Mouse (Mus musculus) CH12.LX (cell line): ENCODE results near the gene Wdfy4. TPM values are rescaled to one million over a fixed set of nuclear protein-coding genes. Genes with fewer than 3 reads are reported as not detected.

Experiments used
- DNase-seq: peaks from one replicate; pipeline ENCODE4 v3.0.0-alpha.2; 2013; ENCODE audit errors: extremely low read depth
- H3K27ac ChIP-seq: 2 replicates; pipeline ENCODE4 v1.5.1; 2012; ENCODE audit warnings: low read depth, mild to moderate bottlenecking, control low read depth, moderate library complexity; ENCODE audit not compliant: insufficient read depth
- H3K27me3 ChIP-seq: replicated peaks from 2 replicates; pipeline ENCODE3; 2012; ENCODE audit warnings: inconsistent platforms
- H3K36me3 ChIP-seq, 2 experiments: replicated peaks in 1 of 2; 2 replicates each; pipeline versions ENCODE3 to v1.6.1; 2012; ENCODE audit warnings: inconsistent platforms in 1 of 2, low read length in 1 of 2, mild to moderate bottlenecking in 1 of 2, mixed read lengths in 1 of 2, moderate library complexity in 1 of 2; ENCODE audit not compliant: control insufficient read depth in 1 of 2, insufficient read depth in 1 of 2
- H3K4me1 ChIP-seq, 2 experiments: 2 replicates each; pipeline ENCODE4 v1.6.1; 2012; ENCODE audit warnings: inconsistent platforms in 1 of 2, moderate library complexity in 1 of 2; ENCODE audit not compliant: insufficient read depth in 2 of 2, control insufficient read depth in 1 of 2
- H3K4me2 ChIP-seq: 2 replicates; pipeline ENCODE4 v1.6.1; 2012; ENCODE audit warnings: low read depth, mild to moderate bottlenecking, control low read depth; ENCODE audit not compliant: poor library complexity, insufficient read depth, severe bottlenecking
- H3K4me3 ChIP-seq, 3 experiments: fragments of 150-350 bp in 1 of 3; sonication (generic) in 1 of 3; replicated peaks in 1 of 3; 2 replicates each; pipeline versions ENCODE3 to v1.5.1; 2011 to 2012; ENCODE audit warnings: low read depth in 2 of 3, low read length in 2 of 3, mild to moderate bottlenecking in 2 of 3, moderate library complexity in 2 of 3, control low read depth in 1 of 3, improper control_type of control experiment in 1 of 3, inconsistent platforms in 1 of 3, mixed read lengths in 1 of 3; ENCODE audit not compliant: poor library complexity in 1 of 3
- H3K79me2 ChIP-seq: replicated peaks from 2 replicates; pipeline ENCODE4 v1.6.1; 2012; ENCODE audit warnings: mild to moderate bottlenecking, moderate library complexity; ENCODE audit not compliant: control insufficient read depth, poor library complexity, insufficient read depth, severe bottlenecking; ENCODE audit errors: extremely low read depth
- H3K9ac ChIP-seq: 2 replicates; pipeline ENCODE4 v1.6.1; 2012; ENCODE audit warnings: low read depth, mild to moderate bottlenecking, control low read depth, moderate library complexity; ENCODE audit not compliant: insufficient read depth
- H3K9me3 ChIP-seq: replicated peaks from 2 replicates; pipeline ENCODE3; 2012; ENCODE audit warnings: low read length, inconsistent platforms, mixed read lengths
- BHLHE40 ChIP-seq: IDR thresholded peaks from 2 replicates; pipeline ENCODE4 v1.6.1; 2011; ENCODE audit warnings: mild to moderate bottlenecking, low read depth, low read length, improper control_type of control experiment
- CHD2 ChIP-seq: IDR thresholded peaks from 2 replicates; pipeline ENCODE4 v1.6.1; 2011; ENCODE audit warnings: low read length, improper control_type of control experiment
- CTCF ChIP-seq, 2 experiments: IDR thresholded peaks in 1 of 2; conservative IDR thresholded peaks in 1 of 2; 2 replicates each; pipeline ENCODE4 v1.5.1; 2011 to 2012; ENCODE audit warnings: low read depth in 2 of 2, low read length in 2 of 2, improper control_type of control experiment in 1 of 2, inconsistent platforms in 1 of 2, mild to moderate bottlenecking in 1 of 2, moderate library complexity in 1 of 2
- E2F4 ChIP-seq: IDR thresholded peaks from 2 replicates; pipeline ENCODE4 v1.6.1; 2011; ENCODE audit warnings: low read depth, low read length, improper control_type of control experiment; ENCODE audit not compliant: insufficient replicate concordance
- ELF1 ChIP-seq: IDR thresholded peaks from 2 replicates; pipeline ENCODE4 v1.6.1; 2014; ENCODE audit warnings: low read depth, mild to moderate bottlenecking, inconsistent platforms, low read length, improper control_type of control experiment
- EP300 ChIP-seq: IDR thresholded peaks from 2 replicates; pipeline ENCODE4 v1.6.1; 2011; ENCODE audit warnings: low read length, improper control_type of control experiment
- GABPA ChIP-seq: IDR thresholded peaks from 2 replicates; pipeline ENCODE4 v1.6.1; 2012; ENCODE audit warnings: low read depth, low read length, improper control_type of control experiment, inconsistent platforms; ENCODE audit not compliant: insufficient replicate concordance
- HCFC1 ChIP-seq: IDR thresholded peaks from 2 replicates; pipeline ENCODE4 v1.6.1; 2012; ENCODE audit warnings: low read depth, mild to moderate bottlenecking, inconsistent platforms, low read length, improper control_type of control experiment
- IRF4 ChIP-seq: IDR thresholded peaks from 2 replicates; pipeline ENCODE4 v1.6.1; 2014; ENCODE audit warnings: low read depth, mild to moderate bottlenecking, inconsistent platforms, low read length, improper control_type of control experiment
- KAT2A ChIP-seq: IDR thresholded peaks from 2 replicates; pipeline ENCODE4 v1.6.1; 2012; ENCODE audit warnings: low read length, improper control_type of control experiment, inconsistent platforms; ENCODE audit not compliant: insufficient replicate concordance
- MAFK ChIP-seq: IDR thresholded peaks from 2 replicates; pipeline ENCODE4 v1.6.1; 2011; ENCODE audit warnings: low read length, improper control_type of control experiment; ENCODE audit not compliant: insufficient replicate concordance
- MAX ChIP-seq: IDR thresholded peaks from 2 replicates; pipeline ENCODE4 v1.6.1; 2011; ENCODE audit warnings: low read length, improper control_type of control experiment
- MAZ ChIP-seq: IDR thresholded peaks from 2 replicates; pipeline ENCODE4 v1.6.1; 2012; ENCODE audit warnings: low read depth, mild to moderate bottlenecking, inconsistent platforms, low read length, improper control_type of control experiment, moderate library complexity
- MXI1 ChIP-seq: IDR thresholded peaks from 2 replicates; pipeline ENCODE4 v1.6.1; 2011; ENCODE audit warnings: mild to moderate bottlenecking, low read depth, low read length, improper control_type of control experiment
- NRF1 ChIP-seq: IDR thresholded peaks from 2 replicates; pipeline ENCODE4 v1.6.1; 2014; ENCODE audit warnings: low read depth, mild to moderate bottlenecking, inconsistent platforms, low read length, improper control_type of control experiment, moderate library complexity
- POLR2A ChIP-seq: IDR thresholded peaks from 2 replicates; pipeline ENCODE4 v1.6.1; 2011; ENCODE audit warnings: low read depth, mild to moderate bottlenecking, improper control_type of control experiment, low read length
- RAD21 ChIP-seq: IDR thresholded peaks from 2 replicates; pipeline ENCODE4 v1.6.1; 2011; ENCODE audit warnings: low read depth, mild to moderate bottlenecking, low read length, improper control_type of control experiment, moderate library complexity
- RCOR1 ChIP-seq: conservative IDR thresholded peaks from 2 replicates; pipeline ENCODE4 v1.6.1; 2012; ENCODE audit warnings: low read depth, mild to moderate bottlenecking, inconsistent platforms, low read length, improper control_type of control experiment
- SIN3A ChIP-seq: IDR thresholded peaks from 2 replicates; pipeline ENCODE4 v1.6.1; 2012; ENCODE audit warnings: low read length, improper control_type of control experiment, inconsistent platforms
- SMC3 ChIP-seq: IDR thresholded peaks from 2 replicates; pipeline ENCODE4 v1.6.1; 2011; ENCODE audit warnings: low read depth, low read length, improper control_type of control experiment
- TBP ChIP-seq: conservative IDR thresholded peaks from 2 replicates; pipeline ENCODE4 v1.6.1; 2011; ENCODE audit warnings: low read depth, low read length, improper control_type of control experiment
- TCF12 ChIP-seq: IDR thresholded peaks from 2 replicates; pipeline ENCODE4 v1.6.1; 2014; ENCODE audit warnings: low read depth, mild to moderate bottlenecking, inconsistent platforms, low read length, improper control_type of control experiment
- UBTF ChIP-seq: IDR thresholded peaks from 2 replicates; pipeline ENCODE4 v1.6.1; 2012; ENCODE audit warnings: low read depth, mild to moderate bottlenecking, inconsistent platforms, low read length, improper control_type of control experiment, moderate library complexity
- USF1 ChIP-seq: IDR thresholded peaks from 2 replicates; pipeline ENCODE4 v1.6.1; 2014; ENCODE audit warnings: low read depth, mild to moderate bottlenecking, inconsistent platforms, low read length, improper control_type of control experiment
- USF2 ChIP-seq: conservative IDR thresholded peaks from 2 replicates; pipeline ENCODE4 v1.6.1; 2011; ENCODE audit warnings: low read depth, low read length, improper control_type of control experiment
- ZC3H11A ChIP-seq: IDR thresholded peaks from 2 replicates; pipeline ENCODE4 v1.6.1; 2012; ENCODE audit warnings: low read depth, mild to moderate bottlenecking, inconsistent platforms, low read length, improper control_type of control experiment
- ZKSCAN1 ChIP-seq: IDR thresholded peaks from 2 replicates; pipeline ENCODE4 v1.6.1; 2012; ENCODE audit warnings: low read depth, inconsistent platforms, low read length, improper control_type of control experiment, borderline replicate concordance
- ZMIZ1 ChIP-seq: IDR thresholded peaks from 2 replicates; pipeline ENCODE4 v1.6.1; 2012; ENCODE audit warnings: low read depth, mild to moderate bottlenecking, inconsistent platforms, low read length, improper control_type of control experiment
- dilution Hi-C: fragments of 300-500 bp; cut with MboI; formaldehyde crosslinking; loops from 2 replicates; pipeline ENCODE4 v1.14.3; 2020; ENCODE audit warnings: low sequenced_read_pairs; ENCODE audit not compliant: extremely low pct_unique_long_range_greater_than_20kb, extremely low pct_ligation_motif_present
- in situ Hi-C: fragments of 300-500 bp; cut with MboI; formaldehyde crosslinking; loops from 3 replicates; pipeline ENCODE4 v1.14.3; 2019; ENCODE audit warnings: low sequenced_read_pairs, low pct_ligation_motif_present, low pct_unique_long_range_greater_than_20kb, mixed read lengths
- polyA plus RNA-seq: library from polyadenylated mRNA; unstranded; fragments of >175 nt; gene quantifications from 2 replicates; pipeline ENCODE4 v1.2.1, GENCODE M21; 2012; ENCODE audit warnings: low read depth; ENCODE audit not compliant: insufficient read length
- total RNA-seq, 2 experiments: library from RNA; depleted of rRNA; stranded (reverse); fragments of 300-350 nt in 1 of 2; fragments of >200 nt in 1 of 2; gene quantifications; 2 replicates each; pipeline ENCODE4 v1.2.3; 2012 to 2014

Wdfy4 gene
- total and polyA plus RNA-seq, 3 experiments = 56.0 to 140 (median 115) TPM

- no peak overlapping the region for H3K27ac ChIP-seq
- TF ChIP-seq SMC3 (no peak), USF1 (no peak), BHLHE40 (no peak), ELF1 (no peak), MAZ (no peak), ZMIZ1 (no peak), MXI1 (no peak), SIN3A (no peak), TCF12 (no peak), ZKSCAN1 (no peak), KAT2A (no peak), CHD2 (no peak), E2F4 (no peak), NRF1 (no peak)
- TF ChIP-seq, all 38 proteins: peak for 0
- Histone ChIP-seq H3K9ac (no peak overlapping the region), H3K9me3 (peaks cover 10% of the 10 kb centered on the region), H3K27me3 (peaks cover 45% of the 10 kb centered on the region), H3K4me3 (no peak overlapping the region), H3K79me2 (no peaks in the 10 kb centered on the region), H3K36me3 (no peaks in the 10 kb centered on the region), H3K4me1 (peaks cover 28 to 52% of the 10 kb centered on the region in 2 experiments), H3K4me2 (no peak overlapping the region)
- in situ Hi-C loops = loop anchor here (5.0 to 10.0 kb wide), 2 partner anchors 37 to 150 kb away; no protein-coding TSS in a partner anchor
- dilution Hi-C loops = no loop called here
- no peak for DNase-seq
Measured at GRCm38 (mm10) chr14:33215163-33215562, 29.9 kb upstream of the Wdfy4 start.

- in situ Hi-C loops = loop anchor here (5.0 to 10.0 kb wide), 3 partner anchors 38 to 150 kb away; no protein-coding TSS in a partner anchor
Measured at GRCm38 (mm10) chr14:33214767-33215128, 29.4 kb upstream of the Wdfy4 start.

More at GRCm38 (mm10) chr14:33214767-33215128, 29.4 kb upstream of the Wdfy4 start:
- Histone ChIP-seq H3K27ac (no peak overlapping the region), H3K4me2 (no peak overlapping the region), H3K9ac (no peak overlapping the region), H3K4me1 (peaks cover 28 to 52% of the 10 kb centered on the region in 2 experiments), H3K9me3 (peaks cover 10% of the 10 kb centered on the region), H3K36me3 (no peaks in the 10 kb centered on the region), H3K79me2 (no peaks in the 10 kb centered on the region), H3K4me3 (no peak overlapping the region), H3K27me3 (peaks cover 41% of the 10 kb centered on the region)
- no peak for DNase-seq
- TF ChIP-seq ZC3H11A (no peak), SIN3A (no peak), TCF12 (no peak), RAD21 (no peak), USF2 (no peak), CHD2 (no peak), E2F4 (no peak), ELF1 (no peak), GABPA (no peak), NRF1 (no peak), CTCF (conservative IDR thresholded peaks at IDR 0.05 in 1 of 2, IDR thresholded peaks at IDR 0.05 in 1 of 2; ENCODE audit: low read depth in 2 of 2, low read length in 2 of 2) (no peak), TBP (no peak), POLR2A (no peak), EP300 (no peak), MAX (no peak), UBTF (no peak), HCFC1 (no peak), IRF4 (no peak), MAFK (no peak), RCOR1 (no peak)
- dilution Hi-C loops = no loop called here
